Mouse (Mus musculus): ENCODE measurements around the gene Mtmr4. TPM values are rescaled to one million over a fixed set of nuclear protein-coding genes. Genes with fewer than 3 reads are reported as not detected.

The Mtmr4 gene
- polyA plus RNA-seq, 1 experiment from 2014 or later, result 40.3 TPM

GRCm38 (mm10) chr11:87570743-87571142, 21.2 kb upstream of the Mtmr4 start:
- no peak for ATAC-seq
- Histone ChIP-seq H3K4me3 (ENCODE audit: low read length) (no peak overlapping the region), H3K9me3 (ENCODE audit: control insufficient read depth, low read length) (no peaks in the 10 kb centered on the region), H3K27me3 (replicated peaks; ENCODE audit: control insufficient read depth, insufficient read depth, low read length) (no peaks in the 10 kb centered on the region), H3K36me3 (ENCODE audit: control insufficient read depth, insufficient read depth, low read length) (no peaks in the 10 kb centered on the region), H3K9ac (ENCODE audit: low read depth, low read length) (no peak overlapping the region), H3K27ac (ENCODE audit: low read depth, low read length) (no peak overlapping the region), H3K4me1 (ENCODE audit: control insufficient read depth, insufficient read depth, low read depth, low read length) (no peaks in the 10 kb centered on the region), H3K4me2 (ENCODE audit: low read length) (no peak overlapping the region)
- 65% methylated on average over 5 of the region's 5 CpGs for WGBS

- 83% methylated on average over 1 of the region's 1 CpGs for WGBS
These were observed 20.5 kb upstream of the Mtmr4 start for GRCm38 (mm10) chr11:87571361-87571950.

GRCm38 (mm10) chr11:87573751-87574150, 18.2 kb upstream of the Mtmr4 start:
- no peak overlapping the region for H3K27ac ChIP-seq (ENCODE audit: low read depth, low read length)
- H3K4me3 ChIP-seq (ENCODE audit: low read length), result no peak overlapping the region
- no peaks in the 10 kb centered on the region for H3K36me3 ChIP-seq (ENCODE audit: control insufficient read depth, insufficient read depth, low read length)
- no peaks in the 10 kb centered on the region for H3K27me3 ChIP-seq (replicated peaks; ENCODE audit: control insufficient read depth, insufficient read depth, low read length)
- 75% methylated on average over 7 of the region's 7 CpGs for WGBS
- peaks cover 6% of the 10 kb centered on the region for H3K4me1 ChIP-seq (ENCODE audit: control insufficient read depth, insufficient read depth, low read depth, low read length)
- no peak for ATAC-seq
- no peaks in the 10 kb centered on the region for H3K9me3 ChIP-seq (ENCODE audit: control insufficient read depth, low read length)
- no peak overlapping the region for H3K9ac ChIP-seq (ENCODE audit: low read depth, low read length)
- no peak overlapping the region for H3K4me2 ChIP-seq (ENCODE audit: low read length)

More at GRCm38 (mm10) chr11:87571361-87571950, 20.5 kb upstream of the Mtmr4 start:
- Histone ChIP-seq H3K4me3 (ENCODE audit: low read length) (no peak overlapping the region), H3K9me3 (ENCODE audit: control insufficient read depth, low read length) (no peaks in the 10 kb centered on the region), H3K4me1 (ENCODE audit: control insufficient read depth, insufficient read depth, low read depth, low read length) (no peaks in the 10 kb centered on the region), H3K27ac (ENCODE audit: low read depth, low read length) (no peak overlapping the region), H3K36me3 (ENCODE audit: control insufficient read depth, insufficient read depth, low read length) (no peaks in the 10 kb centered on the region), H3K9ac (ENCODE audit: low read depth, low read length) (no peak overlapping the region), H3K27me3 (replicated peaks; ENCODE audit: control insufficient read depth, insufficient read depth, low read length) (no peaks in the 10 kb centered on the region), H3K4me2 (ENCODE audit: low read length) (no peak overlapping the region)
- ATAC-seq, result no peak

GRCm38 (mm10) chr11:87574520-87575180, 17.3 kb upstream of the Mtmr4 start:
- no peak overlapping the region for H3K9ac ChIP-seq (ENCODE audit: low read depth, low read length)
- H3K4me2 ChIP-seq (ENCODE audit: low read length), result no peak overlapping the region
- 69% methylated on average over 21 of the region's 21 CpGs for WGBS
- no peaks in the 10 kb centered on the region for H3K27me3 ChIP-seq (replicated peaks; ENCODE audit: control insufficient read depth, insufficient read depth, low read length)
- peaks cover 11% of the 10 kb centered on the region for H3K4me1 ChIP-seq (ENCODE audit: control insufficient read depth, insufficient read depth, low read depth, low read length)
- H3K36me3 ChIP-seq (ENCODE audit: control insufficient read depth, insufficient read depth, low read length), result no peaks in the 10 kb centered on the region
- no peak for ATAC-seq
- no peak overlapping the region for H3K4me3 ChIP-seq (ENCODE audit: low read length)
- no peaks in the 10 kb centered on the region for H3K9me3 ChIP-seq (ENCODE audit: control insufficient read depth, low read length)
- H3K27ac ChIP-seq (ENCODE audit: low read depth, low read length), result no peak overlapping the region

- Histone ChIP-seq H3K27ac (ENCODE audit: low read depth, low read length) (no peak overlapping the region), H3K9ac (ENCODE audit: low read depth, low read length) (peak overlapping the region; percentile 77), H3K27me3 (replicated peaks; ENCODE audit: control insufficient read depth, insufficient read depth, low read length) (no peaks in the 10 kb centered on the region), H3K4me2 (ENCODE audit: low read length) (peak overlapping the region; percentile 79), H3K36me3 (ENCODE audit: control insufficient read depth, insufficient read depth, low read length) (no peaks in the 10 kb centered on the region), H3K4me3 (ENCODE audit: low read length) (peak overlapping the region; percentile 56), H3K9me3 (ENCODE audit: control insufficient read depth, low read length) (no peaks in the 10 kb centered on the region), H3K4me1 (ENCODE audit: control insufficient read depth, insufficient read depth, low read depth, low read length) (peaks cover 11% of the 10 kb centered on the region)
- no peak for ATAC-seq
- 24% methylated on average over 6 of the region's 6 CpGs for WGBS
These were observed 14.2 kb upstream of the Mtmr4 start for GRCm38 (mm10) chr11:87577601-87578248.

GRCm38 (mm10) chr11:87578249-87578962, 13.6 kb upstream of the Mtmr4 start:
- no peaks in the 10 kb centered on the region for H3K27me3 ChIP-seq (replicated peaks; ENCODE audit: control insufficient read depth, insufficient read depth, low read length)
- H3K4me1 ChIP-seq (ENCODE audit: control insufficient read depth, insufficient read depth, low read depth, low read length), result peaks cover 11% of the 10 kb centered on the region
- ATAC-seq, result peak; percentile 80
- peak overlapping the region; percentile 77 for H3K9ac ChIP-seq (ENCODE audit: low read depth, low read length)
- no peaks in the 10 kb centered on the region for H3K9me3 ChIP-seq (ENCODE audit: control insufficient read depth, low read length)
- H3K27ac ChIP-seq (ENCODE audit: low read depth, low read length), result peak overlapping the region; percentile 66
- H3K4me2 ChIP-seq (ENCODE audit: low read length), result peak overlapping the region; percentile 79
- H3K4me3 ChIP-seq (ENCODE audit: low read length), result peak overlapping the region; percentile 56
- no peaks in the 10 kb centered on the region for H3K36me3 ChIP-seq (ENCODE audit: control insufficient read depth, insufficient read depth, low read length)
- under 1% methylated on average over 40 of the region's 40 CpGs for WGBS

GRCm38 (mm10) chr11:87578963-87579601, 12.9 kb upstream of the Mtmr4 start:
- peak overlapping the region; percentile 77 for H3K9ac ChIP-seq (ENCODE audit: low read depth, low read length)
- 13% methylated on average over 10 of the region's 10 CpGs for WGBS

GRCm38 (mm10) chr11:87579713-87580112, 12.2 kb upstream of the Mtmr4 start:
- no peaks in the 10 kb centered on the region for H3K36me3 ChIP-seq (ENCODE audit: control insufficient read depth, insufficient read depth, low read length)
- no peak overlapping the region for H3K4me3 ChIP-seq (ENCODE audit: low read length)
- no peak overlapping the region for H3K27ac ChIP-seq (ENCODE audit: low read depth, low read length)
- H3K4me2 ChIP-seq (ENCODE audit: low read length), result no peak overlapping the region; the same call in 1 of the 2 replicates
- ATAC-seq, result no peak
- H3K4me1 ChIP-seq (ENCODE audit: control insufficient read depth, insufficient read depth, low read depth, low read length), result peaks cover 11% of the 10 kb centered on the region
- WGBS, result 27% methylated on average over 1 of the region's 1 CpGs
- no peaks in the 10 kb centered on the region for H3K27me3 ChIP-seq (replicated peaks; ENCODE audit: control insufficient read depth, insufficient read depth, low read length)
- H3K9ac ChIP-seq (ENCODE audit: low read depth, low read length), result no peak overlapping the region
- H3K9me3 ChIP-seq (ENCODE audit: control insufficient read depth, low read length), result no peaks in the 10 kb centered on the region

More at GRCm38 (mm10) chr11:87578963-87579601, 12.9 kb upstream of the Mtmr4 start:
- Histone ChIP-seq H3K9me3 (ENCODE audit: control insufficient read depth, low read length) (no peaks in the 10 kb centered on the region), H3K4me3 (ENCODE audit: low read length) (peak overlapping the region; percentile 56), H3K36me3 (ENCODE audit: control insufficient read depth, insufficient read depth, low read length) (no peaks in the 10 kb centered on the region), H3K27me3 (replicated peaks; ENCODE audit: control insufficient read depth, insufficient read depth, low read length) (no peaks in the 10 kb centered on the region), H3K4me2 (ENCODE audit: low read length) (peak overlapping the region; percentile 79), H3K4me1 (ENCODE audit: control insufficient read depth, insufficient read depth, low read depth, low read length) (peaks cover 11% of the 10 kb centered on the region), H3K27ac (ENCODE audit: low read depth, low read length) (peak overlapping the region; percentile 66)
- ATAC-seq, result peak; percentile 67
